Mouse (Mus musculus) adrenal gland, postnatal 36 days (tissue): ENCODE results near the gene Nxnl1. TPM values are rescaled to one million over a fixed set of nuclear protein-coding genes. Genes with fewer than 3 reads are reported as not detected.

Source experiments
- DNase-seq, 2 experiments: peaks; one replicate each; pipeline ENCODE4 v3.0.0; 2021; ENCODE audit warnings: mixed read lengths in 1 of 2
- long read RNA-seq, 2 experiments: library from polyadenylated mRNA; stranded (forward); transcript quantifications; one replicate each; pipeline ENCODE4 v2.0.0; 2021; ENCODE audit warnings: borderline sequencing depth in 2 of 2
- total RNA-seq, 2 experiments: library from RNA; stranded (reverse); gene quantifications; 2 replicates each; pipeline ENCODE4 v1.2.3; 2021

Gene Nxnl1
- total RNA-seq = 1 to 10 TPM in 1 of 2 experiments, under 1 TPM in 1; 0.73 to 1.7 TPM
- long read RNA-seq, experiment 1, partial matches to known transcripts = 1 of 3 reads
- long read RNA-seq, experiment 1, other reads (novel, unspliced or antisense) = 0 of 3 reads
- long read RNA-seq, experiment 2, partial matches to known transcripts = 0 of 1 reads
- long read RNA-seq, experiment 2, other reads (novel, unspliced or antisense) = 1 of 1 reads

DNA sequence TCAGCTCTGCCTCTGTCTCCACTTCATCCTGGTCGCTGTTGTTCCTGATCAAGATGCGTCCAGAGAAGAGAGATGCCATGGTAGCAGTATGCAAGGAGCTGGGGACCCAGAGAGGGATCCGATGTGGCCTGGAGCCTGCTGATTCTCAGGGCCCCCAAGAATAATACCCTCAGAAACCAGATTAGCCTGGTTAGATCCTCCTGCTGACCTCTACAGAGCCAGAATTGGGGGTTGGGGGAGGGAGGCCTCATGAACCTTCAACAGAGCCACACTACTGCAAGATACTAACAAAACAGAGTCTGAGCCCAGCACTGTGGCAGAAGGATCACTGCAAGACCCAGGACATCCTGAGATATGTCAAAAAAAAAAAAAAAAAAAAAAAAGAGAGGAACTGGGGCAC is at the start of gene Nxnl1:
Gene Nxnl1, minus strand, starts transcription at position 101 of the 400 bp plus-strand sequence.
- no peak for DNase-seq

GRCm38 (mm10) chr8:71613418-71613817 is 47.0 kb upstream of the Nxnl1 start:
- no peak for DNase-seq

DNA sequence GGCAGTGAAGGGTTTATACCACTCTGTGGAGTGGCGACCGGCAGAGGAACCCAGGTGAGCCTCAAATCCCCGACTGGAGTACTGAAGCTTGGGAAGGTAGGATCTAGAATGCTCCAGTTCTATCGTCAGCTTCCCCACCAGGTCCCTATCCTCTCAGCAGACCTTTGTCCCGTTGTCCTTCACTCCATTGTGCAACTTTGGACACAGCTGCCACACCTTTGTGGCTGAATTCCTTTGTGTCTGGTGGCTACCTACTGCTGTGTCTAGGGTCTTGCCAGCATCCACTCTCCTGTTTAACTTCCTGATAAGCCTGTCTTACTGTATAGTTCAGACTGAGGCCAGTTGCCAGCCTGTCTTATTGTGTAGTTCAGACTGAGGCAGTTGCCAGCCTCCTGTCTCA is 45.7 kb upstream of the Nxnl1 start:
- no peak for DNase-seq

DNA sequence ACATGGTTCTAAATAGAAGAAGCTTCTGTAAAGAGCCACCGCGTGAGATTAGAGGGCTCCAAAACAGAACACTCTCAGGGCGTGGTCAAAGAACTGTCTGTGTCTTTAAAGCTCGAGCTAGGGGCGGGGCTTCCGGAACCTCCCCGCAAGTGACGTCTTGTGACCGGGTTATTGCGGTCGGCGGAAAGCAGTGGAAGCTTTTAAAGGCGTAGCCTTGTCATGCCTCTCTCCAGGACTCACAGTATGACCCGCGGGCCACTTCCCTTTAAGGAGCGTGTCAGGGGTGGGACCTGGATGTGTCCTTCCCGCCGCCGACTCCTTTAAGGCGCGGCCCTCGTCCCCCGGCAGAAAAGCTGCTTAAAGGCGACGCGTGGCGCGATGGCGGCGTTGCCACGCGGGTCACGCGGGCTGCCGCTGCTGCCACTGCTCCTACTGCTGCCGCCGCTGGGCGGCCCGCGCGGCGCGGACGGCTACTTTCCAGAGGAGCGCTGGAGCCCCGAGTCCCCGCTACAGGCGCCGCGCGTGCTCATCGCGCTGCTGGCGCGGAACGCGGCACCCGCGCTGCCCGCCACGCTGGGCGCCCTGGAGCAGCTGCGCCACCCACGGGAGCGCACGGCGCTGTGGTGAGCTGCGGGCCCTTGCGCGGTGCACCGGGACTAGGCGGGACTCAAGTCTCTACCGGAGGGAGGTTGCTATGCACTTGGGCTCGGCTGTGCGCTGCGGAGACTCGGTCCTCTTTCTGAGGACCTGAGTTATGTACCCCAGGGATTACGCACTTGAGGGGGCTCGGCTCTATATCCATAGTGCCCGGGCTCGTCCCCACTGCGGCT is 44.6 kb upstream of the Nxnl1 start, which contains the start of gene Colgalt1:
Gene Colgalt1, plus strand, starts transcription at position 177 of the 830 bp plus-strand sequence.
- peak; percentile 95 to 97 for DNase-seq

DNA sequence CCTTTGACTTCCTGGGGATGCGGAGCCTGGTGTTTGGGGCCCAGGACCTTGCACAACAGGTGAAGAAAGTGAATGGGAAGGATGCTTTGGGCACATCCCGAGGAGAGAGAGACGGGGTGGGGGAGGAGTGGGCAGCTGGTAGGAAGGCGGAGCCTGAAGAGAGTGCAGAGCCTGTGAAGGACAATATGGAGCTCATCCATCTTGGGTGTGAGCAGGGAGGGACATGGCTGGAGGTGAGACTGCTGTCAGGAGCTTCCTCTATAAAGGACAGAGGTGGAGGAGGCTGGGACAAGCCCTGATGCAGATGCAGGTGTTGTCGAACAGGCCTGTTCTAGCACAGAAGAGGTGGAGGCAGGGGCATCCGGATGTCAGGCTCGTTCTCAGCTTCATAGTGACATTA is 37.6 kb upstream of the Nxnl1 start:
- no peak for DNase-seq

DNA sequence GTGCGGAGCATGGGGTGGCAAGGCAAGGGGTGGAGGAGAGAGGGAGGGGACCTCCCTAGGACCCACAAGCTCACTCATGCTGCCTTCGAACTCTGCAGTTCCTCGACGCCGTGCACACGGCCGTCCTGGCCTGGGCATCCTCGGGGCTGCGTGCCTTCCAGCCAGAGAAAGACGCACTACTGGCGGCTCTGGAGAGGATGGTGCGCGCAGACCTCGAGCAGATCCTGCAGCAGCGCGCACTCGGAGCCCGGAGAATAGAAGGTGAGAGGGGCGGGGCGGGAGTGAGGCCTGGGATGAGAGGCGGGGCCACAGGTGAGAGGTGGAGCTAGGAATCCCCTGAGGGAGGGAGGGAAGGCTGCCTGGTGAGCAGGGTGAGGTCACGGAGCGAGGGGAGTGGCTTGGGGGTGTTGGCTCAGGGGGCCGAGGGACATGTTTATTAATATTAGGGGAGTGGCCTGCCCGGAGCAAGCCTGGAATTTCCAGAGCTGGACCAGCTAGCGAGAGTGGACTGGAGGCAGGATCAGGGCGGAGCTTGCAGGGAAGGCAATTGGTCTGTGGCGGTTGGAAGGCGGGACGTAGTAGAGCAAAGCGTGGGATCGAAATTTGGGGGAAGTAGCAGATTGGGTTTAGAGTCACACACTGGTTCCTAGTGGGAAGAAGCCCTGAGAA is 36.4 kb upstream of the Nxnl1 start:
- peak; percentile 80 to 82 for DNase-seq

DNA sequence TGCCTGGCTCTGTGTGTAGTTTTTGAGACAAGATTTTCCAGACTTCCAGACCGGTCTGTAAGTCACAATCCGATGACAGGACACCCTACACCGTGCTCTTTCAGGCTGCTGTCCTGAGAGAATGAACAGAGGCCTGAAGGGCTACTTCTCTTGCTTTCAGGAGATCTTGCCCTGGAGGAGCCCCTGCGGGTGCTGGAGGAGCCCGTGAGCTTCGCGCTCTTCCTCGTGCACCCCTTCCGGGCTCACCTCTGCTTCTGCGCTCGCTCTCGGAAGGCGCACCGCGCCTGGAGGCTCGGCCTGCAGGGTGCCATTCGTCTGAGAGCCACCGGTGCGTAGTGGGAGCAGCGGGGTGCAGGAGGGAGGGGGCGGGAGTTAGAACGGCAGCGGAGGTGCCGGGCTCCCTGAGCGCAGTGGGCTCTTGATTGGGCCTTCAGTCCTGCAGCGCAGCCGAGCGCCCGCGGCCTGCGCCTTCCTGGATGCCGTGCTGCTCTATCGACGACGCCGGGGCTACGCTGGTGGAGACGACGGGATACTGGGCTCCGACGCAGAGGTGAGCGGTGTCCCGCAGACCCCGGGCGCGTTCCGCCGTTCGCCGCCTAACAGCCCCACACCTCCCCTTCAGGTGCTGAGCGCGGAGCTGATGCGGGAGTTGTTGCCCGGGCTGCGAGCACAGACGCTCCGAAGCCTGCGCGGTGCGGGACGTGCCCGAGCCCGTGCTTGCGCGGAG is 35.7 kb upstream of the Nxnl1 start:
- DNase-seq = no peak

- DNase-seq = no peak
These were observed 32.4 kb upstream of the Nxnl1 start for GRCm38 (mm10) chr8:71598841-71599240.

DNA sequence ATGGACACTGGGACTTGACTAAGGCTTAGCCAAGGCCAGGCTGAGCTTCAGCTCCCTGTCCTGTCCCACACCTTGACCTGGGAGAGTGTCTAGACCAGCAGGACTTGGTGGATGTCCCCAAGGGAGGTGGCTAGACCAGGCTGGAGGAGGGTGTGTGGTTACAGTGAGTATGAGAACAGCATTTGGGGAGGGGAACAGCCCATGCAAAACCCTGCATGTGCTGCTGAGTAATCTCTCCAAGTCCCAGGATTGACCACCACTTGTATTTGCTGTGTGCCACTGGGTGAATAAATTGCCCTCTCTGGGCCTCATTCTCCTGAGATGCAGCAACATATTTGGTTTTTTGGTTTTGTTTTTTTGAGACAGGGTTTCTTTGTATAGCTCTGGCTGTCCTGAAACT is 32.0 kb upstream of the Nxnl1 start:
- no peak for DNase-seq

- no peak for DNase-seq
These were observed 31.1 kb upstream of the Nxnl1 start, which contains the start of gene Fam129c for GRCm38 (mm10) chr8:71597451-71597850. TSS of gene Fam129c (plus strand) at chr8:71597648.

- no peak for DNase-seq
These were observed 30.4 kb upstream of the Nxnl1 start for GRCm38 (mm10) chr8:71596798-71597197.

GRCm38 (mm10) chr8:71596384-71596783 is 30.0 kb upstream of the Nxnl1 start:
- DNase-seq = no peak

GRCm38 (mm10) chr8:71595862-71596261 is 29.5 kb upstream of the Nxnl1 start:
- DNase-seq = peak; percentile 93 to 96

DNA sequence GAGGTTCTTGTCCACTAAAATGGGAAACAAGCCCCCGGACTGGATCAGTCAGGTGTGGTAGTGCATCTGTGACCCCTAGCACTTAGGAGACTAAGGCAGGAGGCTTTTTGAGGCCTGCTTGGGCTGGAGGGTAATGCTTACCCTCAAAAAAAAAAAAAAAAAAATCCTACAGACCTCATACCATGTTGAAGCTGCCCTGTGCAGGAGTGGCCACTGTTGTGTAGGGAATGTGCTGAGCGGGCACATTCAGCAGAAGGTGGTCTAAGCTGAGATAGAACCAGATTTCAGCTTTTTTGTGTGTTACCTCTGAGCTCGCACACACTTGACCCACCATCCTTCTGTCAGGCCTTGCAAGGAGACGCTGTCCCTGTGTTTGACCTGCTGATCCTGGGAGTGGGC is 27.9 kb upstream of the Nxnl1 start:
- no peak for DNase-seq

GRCm38 (mm10) chr8:71593556-71594323 is 27.3 kb upstream of the Nxnl1 start:
- no peak for DNase-seq

- peak; percentile 79 to 87 for DNase-seq
These were observed 26.2 kb upstream of the Nxnl1 start for GRCm38 (mm10) chr8:71592374-71593170.

GRCm38 (mm10) chr8:71591471-71592373 is 25.3 kb upstream of the Nxnl1 start, which contains the start of gene Pgls:
TSS of gene Pgls (plus strand) at chr8:71592176.
- peak; percentile 98 for DNase-seq

DNA sequence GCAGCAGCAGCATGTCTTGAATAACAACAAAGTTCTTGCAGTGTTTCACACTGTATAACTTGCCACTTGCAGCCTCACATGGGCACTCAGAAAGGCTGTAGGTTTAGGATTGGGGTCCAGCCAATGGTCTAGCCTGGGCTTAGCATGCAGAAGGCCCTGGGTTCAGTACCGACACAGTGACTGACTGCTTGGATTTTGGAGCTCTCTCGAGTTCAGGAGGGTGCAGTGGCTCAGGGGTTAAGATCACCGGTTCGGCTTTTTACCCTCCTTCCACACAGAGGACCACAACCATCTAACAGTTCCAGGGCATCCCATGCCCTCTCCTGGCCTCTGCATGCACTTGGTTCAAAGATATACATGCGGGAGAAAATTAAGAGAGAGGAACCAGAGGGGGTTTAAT is 24.6 kb upstream of the Nxnl1 start:
- DNase-seq = no peak

DNA sequence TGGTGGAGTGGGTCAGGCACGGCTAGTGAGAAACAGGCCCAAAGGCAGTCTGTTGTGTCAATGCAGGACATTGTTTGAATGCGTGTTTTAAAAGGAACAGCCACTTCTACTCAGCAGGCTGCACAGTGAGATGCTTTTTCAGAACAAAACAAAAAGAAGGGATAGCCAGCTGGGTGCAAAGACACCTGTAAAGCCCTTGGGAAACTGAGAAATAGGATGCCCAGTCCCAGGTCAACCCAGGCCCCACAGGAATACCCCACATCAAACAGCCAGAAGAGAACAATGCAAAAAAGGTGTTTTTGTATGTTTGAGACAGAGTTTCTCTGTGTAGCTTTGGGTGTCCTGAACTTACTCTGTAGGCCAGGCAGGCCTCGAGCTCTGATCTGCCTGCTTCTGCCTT is 22.4 kb upstream of the Nxnl1 start:
- no peak for DNase-seq
